Mouse (Mus musculus): ENCODE measurements around the gene Mpig6b.

DNA sequence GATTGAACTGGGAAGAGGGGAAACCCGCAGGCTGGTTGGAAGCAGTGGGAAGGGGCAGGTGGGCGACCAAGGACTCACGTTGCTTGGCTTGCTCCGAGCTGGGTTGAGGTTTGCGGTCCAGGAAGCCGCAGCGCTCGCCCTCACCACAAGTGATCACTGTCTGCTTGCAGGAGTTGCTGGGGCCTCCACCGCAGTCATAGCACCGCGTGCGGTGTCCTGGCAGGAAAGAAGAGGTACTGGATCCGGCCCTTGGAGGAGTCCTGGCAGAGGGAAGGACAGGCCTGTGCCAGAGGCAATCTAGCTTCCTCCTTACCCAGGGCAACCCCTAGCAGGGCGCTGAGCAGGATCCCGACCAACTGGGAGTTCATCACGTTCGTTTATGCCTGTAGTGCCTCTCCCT is 8.1 kb upstream of the Mpig6b start:
- TF ChIP-seq POLR2A (IDR thresholded peaks at IDR 0.05; ENCODE audit: low read depth, low read length) = no peak
- TF ChIP-seq CTCF (conservative IDR thresholded peaks at IDR 0.05; ENCODE audit: insufficient read depth, insufficient read length, low read depth, low read length) = no peak
